Comparison of ENCODE assay signal across 9 mouse cellular contexts in genomic region chr1:42694665-42695577, GRCm38 (mm10). TPM values are rescaled to one million over a fixed set of nuclear protein-coding genes. Genes with fewer than 3 reads are reported as not detected.
DNase-seq lines count a peak whose midpoint lies in the region; ATAC-seq and TF ChIP-seq lines count a peak whose summit lies in the region.
"Had no signal": no experiment of that assay in that cellular context is flagged by ENCODE, and none has a peak within 500 bp of the region (broad histone marks: within the 10 kb centered on the region; RNA-seq: fewer than 3 reads in every experiment).

No protein-coding gene starts in this region.

- TF ChIP-seq CTCF in E14TG2a.4 (conservative IDR thresholded peaks at IDR 0.05; ENCODE audit: low read length), result no peak
- TF ChIP-seq CTCF in midbrain, postnatal 0 days (IDR thresholded peaks at IDR 0.05), result no peak

- H3K4me1 ChIP-seq in E14TG2a.4 (replicated peaks; ENCODE audit: low read depth, low read length), result peaks cover 40% of the 10 kb centered on the region
- H3K4me1 ChIP-seq in forebrain, embryonic 12.5 days, result peaks cover 5% of the 10 kb centered on the region
- no peaks in the 10 kb centered on the region for H3K4me1 ChIP-seq in midbrain, postnatal 0 days (ENCODE audit: insufficient read depth, low read length)

- WGBS in forebrain, embryonic 12.5 days, result under 1% methylated on average over 54 of the region's 60 CpGs
- WGBS in midbrain, postnatal 0 days, result under 1% methylated on average over 53 of the region's 60 CpGs

- H3K36me3 ChIP-seq in E14TG2a.4 (ENCODE audit: insufficient read depth, low read length), result no peaks in the 10 kb centered on the region
- peaks cover 24% of the 10 kb centered on the region for H3K36me3 ChIP-seq in forebrain, embryonic 12.5 days (replicated peaks)
- peaks cover 5% of the 10 kb centered on the region; the same call in 1 of the 2 replicates for H3K36me3 ChIP-seq in midbrain, postnatal 0 days (ENCODE audit: insufficient read depth, low read length)

- ATAC-seq in forebrain, embryonic 12.5 days (ENCODE audit: low FRiP score), result peak; percentile 66
- ATAC-seq in midbrain, postnatal 0 days (ENCODE audit: low FRiP score), result peak; percentile 55
- no peak for ATAC-seq in activated CD4-positive, CD25-positive, alpha-beta regulatory T cell, adult 4 months
- ATAC-seq in monocyte, adult 5-6 weeks (replicated peaks; ENCODE audit: insufficient number of reproducible peaks, low FRiP score, low TSS enrichment, poor library complexity, severe bottlenecking), result no peak

- H3K9me3 ChIP-seq in E14TG2a.4 (ENCODE audit: low read length), result no peaks in the 10 kb centered on the region
- no peaks in the 10 kb centered on the region for H3K9me3 ChIP-seq in forebrain, embryonic 12.5 days
- H3K9me3 ChIP-seq in midbrain, postnatal 0 days (ENCODE audit: low read length), result no peaks in the 10 kb centered on the region

- H3K9ac ChIP-seq in forebrain, embryonic 12.5 days, result peak overlapping the region; percentile 79
- peak overlapping the region; percentile 72 for H3K9ac ChIP-seq in midbrain, postnatal 0 days (replicated peaks; ENCODE audit: low read length, poor library complexity, severe bottlenecking)

- peak; percentile 80 for DNase-seq in cerebellum, postnatal 10 days
- no peak for DNase-seq in cerebellum, adult 8-10 months
- DNase-seq in kidney, postnatal 14 days, result peak; percentile 58
- DNase-seq in midbrain, postnatal 0 days (ENCODE audit: low spot score), result peak; percentile 76

- H3K4me3 ChIP-seq in E14TG2a.4 (replicated peaks; ENCODE audit: low read length), result peak overlapping the region; percentile 70
- peak overlapping the region; percentile 99 for H3K4me3 ChIP-seq in forebrain, embryonic 12.5 days (replicated peaks)
- H3K4me3 ChIP-seq in midbrain, postnatal 0 days (ENCODE audit: low read depth, low read length), result peak overlapping the region; percentile 85
- H3K4me3 ChIP-seq: erythroblast, embryonic 14.5 days had no signal

- H3K27me3 ChIP-seq in E14TG2a.4 (ENCODE audit: insufficient read depth, low read length), result peaks cover 82% of the 10 kb centered on the region
- no peaks in the 10 kb centered on the region; the same call in 1 of the 2 replicates for H3K27me3 ChIP-seq in forebrain, embryonic 12.5 days
- no peaks in the 10 kb centered on the region for H3K27me3 ChIP-seq in midbrain, postnatal 0 days (ENCODE audit: insufficient read depth, low read length)

- peak overlapping the region; percentile 94 for H3K4me2 ChIP-seq in forebrain, embryonic 12.5 days
- peak overlapping the region; percentile 91 for H3K4me2 ChIP-seq in midbrain, postnatal 0 days (ENCODE audit: low read depth, low read length, poor library complexity, severe bottlenecking)

- peak overlapping the region; percentile 99 for H3K27ac ChIP-seq in forebrain, embryonic 12.5 days
- H3K27ac ChIP-seq in midbrain, postnatal 0 days (ENCODE audit: low read depth, low read length), result peak overlapping the region; percentile 97

RNA-seq across cellular contexts. Expression of gene Pou3f3, which starts 0.6 kb away (rescaled TPM):
- 38.2 and 46.0 TPM in 2 replicates for polyA plus RNA-seq in forebrain, embryonic 12.5 days (2016; fragmentation: Nextera tagmentation; extraction: Ambion mirVana)
- 45.2 and 48.4 TPM in 2 replicates for total RNA-seq in midbrain, postnatal 0 days (2014; rRNA removed)
- 11.5 and 12.0 TPM in 2 replicates for polyA plus RNA-seq in midbrain, postnatal 0 days (2015; fragmentation: Nextera tagmentation; extraction: Ambion mirVana)
- under 1 TPM in 1 of 2 experiments, not detected in 1; 0.05 TPM for polyA plus RNA-seq in activated CD4-positive, CD25-positive, alpha-beta regulatory T cell, adult 4 months (2017; shearing (Covaris generic))
- total RNA-seq in monocyte, adult 5-6 weeks (2017), result not detected in 3 replicates
- polyA plus RNA-seq: erythroblast, embryonic 14.5 days had no signal

Comparison
In these comparisons a context has a peak if more than half of its experiments do, and no peak if none do; other contexts are left out.
1. ATAC-seq: peak in forebrain, embryonic 12.5 days (single experiment) and midbrain, postnatal 0 days (single experiment); none in activated CD4-positive, CD25-positive, alpha-beta regulatory T cell, adult 4 months (single experiment) and monocyte, adult 5-6 weeks (single experiment).
2. RNA of gene Pou3f3, which starts 0.6 kb away (polyA plus RNA-seq): 38.2 to 46.0 TPM in forebrain, embryonic 12.5 days and 11.5 to 12.0 TPM in midbrain, postnatal 0 days; 0.05 TPM in activated CD4-positive, CD25-positive, alpha-beta regulatory T cell, adult 4 months; every median in the first group is over 10 times any median in the second.
3. Peak in every context shown above with its lines, with median percentiles within 50 percentile points of each other: H3K4me3 ChIP-seq.